Mouse (Mus musculus): ENCODE measurements at regions not wholly inside any gene's neighbourhood (a gene's known extent, or its start where the extent isn't known, plus 50 kb on each side); places are given as distances from the start of the nearest gene placed in this dataset.

DNA sequence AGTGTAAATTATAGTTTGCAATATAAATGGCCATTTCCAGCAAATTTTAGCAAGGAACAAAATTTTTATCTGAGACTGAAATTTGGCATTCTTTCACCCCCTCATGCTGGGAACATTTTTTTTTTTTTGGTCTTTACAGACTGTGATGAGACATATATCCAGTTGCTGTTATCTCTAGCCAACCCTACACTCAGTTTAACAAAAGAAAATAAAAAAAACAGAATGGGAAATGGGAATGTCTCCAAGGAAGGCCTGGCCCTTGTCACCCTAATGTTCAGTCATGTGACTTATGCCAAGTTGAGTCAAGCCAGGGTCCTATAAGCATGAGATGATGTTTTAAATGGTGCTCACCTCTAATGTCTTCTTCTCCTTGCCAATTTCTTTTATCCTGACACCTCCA, 289.2 kb upstream of the Zfp64 start:
- TF ChIP-seq POLR2A (IDR thresholded peaks at IDR 0.05; ENCODE audit: insufficient read depth, low read depth, low read length): no peak
- TF ChIP-seq CTCF (IDR thresholded peaks at IDR 0.05; ENCODE audit: insufficient read depth, low read depth, low read length): no peak

DNA sequence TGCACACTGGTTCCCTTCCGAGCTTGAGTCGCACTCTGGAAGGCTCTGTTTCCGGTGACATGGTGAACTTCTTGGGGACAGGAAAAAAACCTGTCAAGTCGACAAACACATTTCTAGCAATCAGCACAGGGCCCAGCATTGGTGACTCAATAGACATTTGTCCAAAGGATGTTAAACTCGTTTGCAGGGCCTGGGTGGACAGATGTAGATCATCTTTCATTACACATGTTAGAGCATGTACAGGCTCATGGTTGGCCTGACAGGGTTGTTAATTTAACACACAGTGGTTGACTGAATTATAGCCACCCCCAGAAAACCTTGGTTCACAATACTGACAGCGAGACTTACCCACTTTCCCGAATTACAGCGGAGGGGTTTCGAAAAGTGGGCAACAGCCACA, 288.6 kb upstream of the Zfp64 start:
- 81% methylated on average over 9 of the region's 9 CpGs for WGBS
- Histone ChIP-seq H3K4me3 (ENCODE audit: insufficient read depth, low read depth, low read length) (no peak overlapping the region), H3K4me1 (ENCODE audit: control insufficient read depth, insufficient read depth, low read length) (no peaks in the 10 kb centered on the region), H3K27ac (ENCODE audit: insufficient read depth, low read depth, low read length) (no peak overlapping the region)
- TF ChIP-seq POLR2A (IDR thresholded peaks at IDR 0.05; ENCODE audit: insufficient read depth, low read depth, low read length): no peak
- TF ChIP-seq CTCF (IDR thresholded peaks at IDR 0.05; ENCODE audit: insufficient read depth, low read depth, low read length): no peak

More for the DNA sequence above, 289.2 kb upstream of the Zfp64 start:
- Histone ChIP-seq H3K4me1 (ENCODE audit: control insufficient read depth, insufficient read depth, low read length) (no peaks in the 10 kb centered on the region), H3K4me3 (ENCODE audit: insufficient read depth, low read depth, low read length) (no peak overlapping the region), H3K27ac (ENCODE audit: insufficient read depth, low read depth, low read length) (no peak overlapping the region)

DNA sequence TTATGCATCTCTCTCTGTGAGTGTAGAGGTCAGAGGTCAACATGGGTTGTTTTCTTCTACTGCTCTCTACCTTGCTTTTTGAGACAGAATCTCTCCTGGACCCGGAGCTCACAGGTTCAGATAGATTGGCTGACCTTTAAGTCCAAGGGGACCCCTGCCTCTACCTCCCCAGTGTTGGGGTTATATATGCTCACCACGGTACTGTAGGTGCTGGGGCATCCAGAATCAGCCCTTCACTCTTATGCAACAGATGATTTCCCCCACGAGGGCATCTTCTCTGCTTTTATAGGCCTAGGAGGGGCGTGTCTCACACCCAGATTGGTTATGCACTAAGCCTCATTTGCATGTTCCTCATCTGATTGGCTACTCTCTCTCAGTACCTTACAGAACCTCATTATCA, 282.5 kb upstream of the Zfp64 start:
- no peaks in the 10 kb centered on the region for H3K4me1 ChIP-seq (ENCODE audit: control insufficient read depth, insufficient read depth, low read length)
- no peak overlapping the region for H3K4me3 ChIP-seq (ENCODE audit: insufficient read depth, low read depth, low read length)
- WGBS: 90% methylated on average over 4 of the region's 4 CpGs
- TF ChIP-seq CTCF (IDR thresholded peaks at IDR 0.05; ENCODE audit: insufficient read depth, low read depth, low read length): no peak
- TF ChIP-seq POLR2A (IDR thresholded peaks at IDR 0.05; ENCODE audit: insufficient read depth, low read depth, low read length): no peak
- no peak overlapping the region for H3K27ac ChIP-seq (ENCODE audit: insufficient read depth, low read depth, low read length)

DNA sequence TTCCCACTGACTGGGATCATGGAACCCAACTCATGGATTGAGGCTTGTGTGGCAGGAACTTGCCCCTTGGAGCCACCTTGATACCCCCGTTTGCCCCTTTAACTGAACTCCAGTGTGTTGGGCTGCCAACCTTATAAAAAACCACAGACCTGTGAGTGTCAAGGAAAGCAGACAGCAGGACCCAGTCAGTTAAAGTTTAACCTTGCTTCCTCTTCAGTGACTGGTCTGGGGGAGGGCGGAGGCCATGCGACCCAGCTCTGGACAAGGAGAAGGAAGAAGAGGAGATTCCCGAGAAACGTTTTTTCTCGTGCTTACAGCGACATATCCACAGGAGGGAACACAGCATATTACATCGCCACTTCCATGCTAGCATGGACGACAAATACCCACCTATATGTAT, 281.9 kb upstream of the Zfp64 start:
- WGBS: 96% methylated on average over 9 of the region's 9 CpGs
- no peak for TF ChIP-seq CTCF (IDR thresholded peaks at IDR 0.05; ENCODE audit: insufficient read depth, low read depth, low read length)
- TF ChIP-seq POLR2A (IDR thresholded peaks at IDR 0.05; ENCODE audit: insufficient read depth, low read depth, low read length): no peak
- no peaks in the 10 kb centered on the region for H3K4me1 ChIP-seq (ENCODE audit: control insufficient read depth, insufficient read depth, low read length)
- no peak overlapping the region for H3K27ac ChIP-seq (ENCODE audit: insufficient read depth, low read depth, low read length)
- H3K4me3 ChIP-seq (ENCODE audit: insufficient read depth, low read depth, low read length): no peak overlapping the region

DNA sequence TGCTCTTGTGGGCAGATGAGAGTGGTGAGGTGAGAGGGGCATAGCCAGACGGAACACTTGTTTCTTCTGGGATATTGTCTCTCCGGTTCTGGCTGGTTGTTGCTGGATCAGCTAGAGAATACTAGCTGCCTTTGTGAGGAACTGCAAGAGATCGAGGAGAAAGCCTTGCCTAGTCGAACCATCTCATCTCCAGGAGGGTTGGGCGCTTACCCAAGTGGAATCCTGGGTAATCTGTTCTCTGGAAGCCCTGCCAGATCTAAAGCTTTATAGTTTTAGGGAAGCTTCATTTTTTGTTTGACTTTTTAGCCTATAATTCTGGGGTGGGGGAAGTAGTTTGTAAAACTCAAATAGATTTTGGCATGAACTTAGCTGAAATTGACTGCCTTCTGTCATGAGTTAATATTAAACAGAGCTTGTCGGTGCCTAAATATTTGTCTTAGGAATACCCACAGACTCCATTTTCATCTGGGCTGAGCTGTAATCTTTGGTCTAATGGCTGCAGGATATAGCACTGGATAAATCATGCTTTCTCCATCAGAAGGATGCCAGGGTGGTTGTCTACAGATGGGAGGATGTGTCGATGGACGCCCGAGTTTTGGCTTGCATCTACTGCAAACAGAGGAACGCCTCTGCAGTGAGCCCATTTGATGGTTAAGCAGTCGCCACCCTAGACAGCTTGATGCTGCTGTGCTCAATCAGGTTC, 279.1 kb upstream of the Zfp64 start:
- TF ChIP-seq CTCF (IDR thresholded peaks at IDR 0.05; ENCODE audit: insufficient read depth, low read depth, low read length): no peak
- no peak for TF ChIP-seq POLR2A (IDR thresholded peaks at IDR 0.05; ENCODE audit: insufficient read depth, low read depth, low read length)
- H3K4me1 ChIP-seq (ENCODE audit: control insufficient read depth, insufficient read depth, low read length): no peaks in the 10 kb centered on the region
- no peak overlapping the region for H3K4me3 ChIP-seq (ENCODE audit: insufficient read depth, low read depth, low read length)
- no peak overlapping the region for H3K27ac ChIP-seq (ENCODE audit: insufficient read depth, low read depth, low read length)
- WGBS: 86% methylated on average over 11 of the region's 11 CpGs

DNA sequence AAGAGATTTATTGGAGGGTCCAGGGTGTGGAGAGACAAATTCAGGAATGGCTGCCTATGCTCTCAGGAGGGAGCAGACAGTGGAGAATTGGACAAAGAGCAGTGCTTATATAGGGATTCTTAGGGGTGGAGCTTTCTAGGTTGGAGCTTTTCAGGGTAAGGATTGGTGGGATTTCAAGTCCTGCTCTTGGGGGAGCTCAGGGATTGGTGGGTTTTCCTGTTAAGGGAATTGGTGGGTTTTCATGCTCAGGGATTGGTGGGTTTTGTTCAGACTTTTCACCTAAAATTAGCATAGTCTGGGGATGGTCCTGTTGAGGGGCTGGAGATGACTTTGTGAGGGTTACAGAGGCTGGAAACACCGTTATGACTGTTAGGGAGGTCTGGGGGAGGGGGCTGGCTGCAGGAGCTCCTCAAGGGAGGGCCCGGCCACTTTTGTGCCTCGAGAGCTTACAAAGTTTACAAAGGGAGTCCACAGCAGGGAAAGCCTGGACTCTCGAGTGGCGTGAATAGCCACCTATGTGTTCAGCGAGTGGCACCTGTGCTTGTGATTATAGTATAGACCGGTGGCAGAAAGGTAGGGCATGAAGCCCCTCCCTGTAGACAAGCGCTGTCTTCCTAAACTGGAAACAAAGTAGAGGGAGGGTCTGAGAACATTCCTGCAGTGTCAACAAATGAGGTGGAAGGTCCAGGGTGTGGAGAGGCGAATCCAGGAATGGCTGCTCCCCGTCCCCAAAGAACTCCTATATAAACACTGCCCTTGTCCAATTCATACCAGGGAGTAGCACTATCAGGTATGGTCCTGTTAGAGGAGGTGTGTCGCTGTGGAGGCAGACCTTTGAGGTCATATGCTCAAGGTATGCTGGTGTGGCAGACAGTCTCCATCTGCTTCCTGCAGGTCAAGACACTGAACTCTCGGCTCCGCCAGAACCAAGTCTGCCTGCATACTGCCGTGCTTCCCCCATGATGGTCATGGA, 278.1 kb upstream of the Zfp64 start:
- TF ChIP-seq CTCF (IDR thresholded peaks at IDR 0.05; ENCODE audit: insufficient read depth, low read depth, low read length) (no peak), POLR2A (IDR thresholded peaks at IDR 0.05; ENCODE audit: insufficient read depth, low read depth, low read length) (no peak)
- Histone ChIP-seq H3K27ac (ENCODE audit: insufficient read depth, low read depth, low read length) (no peak overlapping the region), H3K4me3 (ENCODE audit: insufficient read depth, low read depth, low read length) (no peak overlapping the region), H3K4me1 (ENCODE audit: control insufficient read depth, insufficient read depth, low read length) (no peaks in the 10 kb centered on the region)
- 81% methylated on average over 14 of the region's 14 CpGs for WGBS

DNA sequence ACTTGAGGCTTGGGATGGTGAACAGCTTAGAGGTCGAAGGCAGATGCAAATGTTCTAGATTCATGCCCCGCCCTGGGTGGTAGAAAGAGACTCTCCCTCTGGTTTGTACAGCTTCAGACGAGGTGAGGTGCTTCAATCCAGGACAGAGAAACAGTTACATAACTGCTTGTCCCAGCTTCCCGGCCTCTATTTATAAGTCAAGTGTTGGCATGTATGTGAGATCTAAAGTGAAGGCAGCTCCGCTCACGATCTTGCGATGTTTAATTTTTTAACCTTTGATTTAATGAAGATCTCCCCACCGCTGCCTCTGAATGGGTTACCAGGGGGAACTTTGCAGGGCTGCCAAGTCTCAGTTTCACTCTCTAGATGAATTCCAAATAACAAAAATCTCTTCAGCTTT, 266.9 kb upstream of the Zfp64 start:
- no peak overlapping the region for H3K4me3 ChIP-seq (ENCODE audit: insufficient read depth, low read depth, low read length)
- H3K4me1 ChIP-seq (ENCODE audit: control insufficient read depth, insufficient read depth, low read length): no peaks in the 10 kb centered on the region
- H3K27ac ChIP-seq (ENCODE audit: insufficient read depth, low read depth, low read length): no peak overlapping the region
- no peak for TF ChIP-seq CTCF (IDR thresholded peaks at IDR 0.05; ENCODE audit: insufficient read depth, low read depth, low read length)
- no peak for TF ChIP-seq POLR2A (IDR thresholded peaks at IDR 0.05; ENCODE audit: insufficient read depth, low read depth, low read length)
- 79% methylated on average over 8 of the region's 8 CpGs for WGBS

DNA sequence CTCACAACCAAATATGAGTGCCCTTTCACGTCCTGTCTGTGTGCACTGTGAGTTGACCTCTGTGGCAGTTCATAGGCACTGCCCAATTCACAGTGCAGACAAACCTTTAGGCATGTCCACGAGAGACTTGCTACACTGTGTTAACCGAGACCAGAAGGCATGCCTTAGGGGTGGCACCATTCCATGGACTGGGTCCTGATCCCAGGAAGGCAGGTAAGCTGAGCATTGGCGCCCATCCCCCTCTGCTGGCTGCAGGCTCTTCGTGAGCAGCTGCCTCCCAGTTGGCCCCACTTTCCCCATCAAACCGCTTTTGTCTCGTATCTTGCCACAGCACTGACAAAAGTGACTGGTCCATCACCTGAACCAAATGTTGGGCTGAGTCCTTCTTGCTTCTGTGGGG, 265.8 kb upstream of the Zfp64 start:
- no peak overlapping the region for H3K27ac ChIP-seq (ENCODE audit: insufficient read depth, low read depth, low read length)
- TF ChIP-seq CTCF (IDR thresholded peaks at IDR 0.05; ENCODE audit: insufficient read depth, low read depth, low read length) (no peak), POLR2A (IDR thresholded peaks at IDR 0.05; ENCODE audit: insufficient read depth, low read depth, low read length) (no peak)
- H3K4me3 ChIP-seq (ENCODE audit: insufficient read depth, low read depth, low read length): no peak overlapping the region
- H3K4me1 ChIP-seq (ENCODE audit: control insufficient read depth, insufficient read depth, low read length): no peaks in the 10 kb centered on the region
- 86% methylated on average over 7 of the region's 7 CpGs for WGBS

DNA sequence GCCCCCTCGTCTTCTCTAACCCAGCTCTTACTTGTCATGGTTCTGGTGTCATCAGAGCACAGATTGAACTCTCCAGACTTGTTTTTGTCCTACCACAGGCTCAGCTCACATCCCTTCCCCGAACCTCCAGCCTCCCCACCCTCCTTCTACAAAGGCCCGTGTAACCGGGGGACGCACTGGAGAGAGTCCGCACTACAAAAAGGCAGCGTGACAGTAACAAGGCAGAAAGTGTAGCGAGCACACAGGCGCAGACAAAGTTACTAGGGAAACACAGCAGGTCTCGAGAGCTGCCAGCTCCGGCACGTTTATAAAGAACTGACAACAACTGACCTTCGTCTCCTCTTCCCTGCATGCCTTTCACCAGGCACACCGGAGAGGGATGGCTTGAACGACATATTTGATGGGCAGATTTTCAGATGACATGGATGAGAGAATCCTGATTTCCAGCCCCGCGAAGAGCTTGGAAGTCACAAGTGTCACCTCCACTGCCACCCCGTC, 260.2 kb upstream of the Zfp64 start:
- 83% methylated on average over 18 of the region's 18 CpGs for WGBS
- Histone ChIP-seq H3K4me1 (ENCODE audit: control insufficient read depth, insufficient read depth, low read length) (0 out of 2 replicates have a peak, but pooled peaks cover 2% of the 10 kb centered on the region), H3K27ac (ENCODE audit: insufficient read depth, low read depth, low read length) (no peak overlapping the region), H3K4me3 (ENCODE audit: insufficient read depth, low read depth, low read length) (no peak overlapping the region)
- TF ChIP-seq POLR2A (IDR thresholded peaks at IDR 0.05; ENCODE audit: insufficient read depth, low read depth, low read length) (no peak), CTCF (IDR thresholded peaks at IDR 0.05; ENCODE audit: insufficient read depth, low read depth, low read length) (no peak)

All from olfactory bulb, adult 2 months (tissue).